In the genomic region with DNA sequence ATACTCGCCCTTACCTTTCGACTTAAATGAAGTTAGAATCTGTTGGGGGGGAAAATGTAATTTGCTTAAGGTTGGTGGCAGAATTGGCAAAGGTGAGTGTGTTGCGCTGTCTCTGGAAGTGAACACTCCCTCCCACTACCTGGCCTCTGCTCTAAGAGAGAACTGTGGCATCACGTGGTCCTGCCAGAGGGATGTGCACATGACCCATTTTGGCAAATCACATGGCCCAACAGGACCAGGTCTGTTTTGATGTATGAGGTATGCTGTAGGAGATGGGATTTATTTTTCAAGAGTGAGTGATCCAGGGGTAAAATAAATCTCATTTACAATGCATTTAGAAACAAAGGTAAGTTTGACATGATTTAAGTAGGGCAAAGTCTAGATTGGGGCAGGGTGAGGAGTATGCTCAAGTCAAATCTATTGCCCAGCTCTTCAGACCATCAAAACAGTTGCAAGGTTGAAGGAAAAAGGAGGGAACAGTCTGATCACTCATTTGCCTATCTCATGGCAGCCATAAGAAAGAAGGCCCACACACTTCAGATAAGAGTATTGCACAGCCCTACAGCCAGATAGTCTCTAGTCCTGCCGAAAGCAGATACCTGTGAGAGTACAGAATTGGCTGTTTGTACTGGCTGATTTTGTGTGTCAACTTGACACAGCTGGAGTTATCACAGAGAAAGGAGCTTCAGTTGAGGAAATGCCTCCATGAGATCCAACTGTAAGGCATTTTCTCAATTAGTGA, we compare ENCODE assay signal across 20 mouse cellular contexts. TPM values are rescaled to one million over a fixed set of nuclear protein-coding genes. Genes with fewer than 3 reads are reported as not detected.
A peak's percentile ranks its signal among the peaks of the same experiment; 100 is the strongest.
DNase-seq lines count a peak whose midpoint lies in the region; ATAC-seq and TF ChIP-seq lines count a peak whose summit lies in the region.
"Had no signal": no experiment of that assay in that cellular context is flagged by ENCODE, and none has a peak within 500 bp of the region (broad histone marks: within the 10 kb centered on the region; RNA-seq: fewer than 3 reads in every experiment).

No protein-coding gene starts in this region.

- no peak overlapping the region for H3K9ac ChIP-seq in heart, embryonic 11.5 days (ENCODE audit: low read depth, low read length)
- no peak overlapping the region for H3K9ac ChIP-seq in liver, embryonic 15.5 days
- no peak overlapping the region for H3K9ac ChIP-seq in forebrain, embryonic 12.5 days
- no peak overlapping the region for H3K9ac ChIP-seq in forebrain, postnatal 0 days
- H3K9ac ChIP-seq: embryonic facial prominence, embryonic 15.5 days had no signal

- TF ChIP-seq CTCF in G1E (IDR thresholded peaks at IDR 0.05; ENCODE audit: low read depth, low read length) = no peak
- TF ChIP-seq CTCF in thymus, adult 2 months (IDR thresholded peaks at IDR 0.05; ENCODE audit: borderline replicate concordance, control insufficient read depth, extremely low read depth, insufficient read depth, low read length, poor library complexity) = no peak
- TF ChIP-seq CTCF in forebrain, postnatal 0 days (IDR thresholded peaks at IDR 0.05; ENCODE audit: low read depth) = no peak

- no peak overlapping the region for H3K4me2 ChIP-seq in heart, embryonic 11.5 days
- peak overlapping the region; percentile 67 for H3K4me2 ChIP-seq in liver, embryonic 15.5 days
- H3K4me2 ChIP-seq in forebrain, embryonic 12.5 days = no peak overlapping the region
- H3K4me2 ChIP-seq in forebrain, postnatal 0 days (ENCODE audit: low read depth) = no peak overlapping the region
- H3K4me2 ChIP-seq: embryonic facial prominence, embryonic 15.5 days had no signal

- H3K36me3 ChIP-seq in heart, embryonic 11.5 days (ENCODE audit: control insufficient read depth, insufficient read depth, low read length) = peaks cover 3% of the 10 kb centered on the region
- peaks cover 61% of the 10 kb centered on the region for H3K36me3 ChIP-seq in G1E (replicated peaks)
- peaks cover 48% of the 10 kb centered on the region for H3K36me3 ChIP-seq in liver, embryonic 15.5 days (replicated peaks)
- H3K36me3 ChIP-seq in thymus, adult 2 months (ENCODE audit: control insufficient read depth, insufficient read depth, low read length) = no peaks in the 10 kb centered on the region
- H3K36me3 ChIP-seq in forebrain, embryonic 12.5 days (replicated peaks) = peaks cover 18% of the 10 kb centered on the region
- peaks cover 25% of the 10 kb centered on the region for H3K36me3 ChIP-seq in forebrain, postnatal 0 days (ENCODE audit: insufficient read depth)

- no peaks in the 10 kb centered on the region for H3K9me3 ChIP-seq in heart, embryonic 11.5 days (replicated peaks; ENCODE audit: control insufficient read depth, low read length)
- H3K9me3 ChIP-seq in G1E (replicated peaks) = no peaks in the 10 kb centered on the region
- no peaks in the 10 kb centered on the region for H3K9me3 ChIP-seq in liver, embryonic 15.5 days (replicated peaks)
- H3K9me3 ChIP-seq in forebrain, embryonic 12.5 days = no peaks in the 10 kb centered on the region
- no peaks in the 10 kb centered on the region for H3K9me3 ChIP-seq in forebrain, postnatal 0 days (ENCODE audit: low read length)
- H3K9me3 ChIP-seq: embryonic facial prominence, embryonic 15.5 days; hindbrain, embryonic 10.5 days; midbrain, embryonic 10.5 days had no signal

- no peaks in the 10 kb centered on the region for H3K4me1 ChIP-seq in heart, embryonic 11.5 days (ENCODE audit: control insufficient read depth, insufficient read depth, low read length)
- H3K4me1 ChIP-seq in G1E (ENCODE audit: insufficient read depth, low read depth, low read length) = peaks cover 23% of the 10 kb centered on the region
- peaks cover 40% of the 10 kb centered on the region for H3K4me1 ChIP-seq in liver, embryonic 15.5 days (replicated peaks)
- no peaks in the 10 kb centered on the region for H3K4me1 ChIP-seq in thymus, adult 2 months (replicated peaks; ENCODE audit: control insufficient read depth, insufficient read depth, low read length)
- H3K4me1 ChIP-seq in forebrain, embryonic 12.5 days = no peaks in the 10 kb centered on the region
- no peaks in the 10 kb centered on the region for H3K4me1 ChIP-seq in forebrain, postnatal 0 days (ENCODE audit: insufficient read depth)
- H3K4me1 ChIP-seq: embryonic facial prominence, embryonic 15.5 days; hindbrain, embryonic 10.5 days; midbrain, embryonic 10.5 days had no signal

- peak overlapping the region; percentile 64 for H3K27ac ChIP-seq in heart, embryonic 11.5 days (ENCODE audit: low read depth, low read length)
- H3K27ac ChIP-seq in liver, embryonic 15.5 days (replicated peaks) = peak overlapping the region; percentile 97
- no peak overlapping the region for H3K27ac ChIP-seq in thymus, adult 2 months (ENCODE audit: control insufficient read depth, insufficient read depth, low read length)
- no peak overlapping the region for H3K27ac ChIP-seq in forebrain, embryonic 12.5 days
- H3K27ac ChIP-seq in forebrain, postnatal 0 days (ENCODE audit: low read depth, low read length) = no peak overlapping the region
- H3K27ac ChIP-seq: embryonic facial prominence, embryonic 15.5 days; hindbrain, embryonic 10.5 days; midbrain, embryonic 10.5 days had no signal

- no peak for DNase-seq in heart, postnatal 4 days
- no peak for DNase-seq in G1E (ENCODE audit: low spot score)
- no peak for DNase-seq in thymus, adult 2 months
- no peak for DNase-seq in forebrain, postnatal 0 days
- DNase-seq: adrenal gland, postnatal 10 days; heart, adult 11 months; kidney, adult 11 months; kidney, postnatal 36 days; lung, adult 2 months; thymus, postnatal 25 days had no signal

- H3K27me3 ChIP-seq in heart, embryonic 11.5 days (ENCODE audit: control insufficient read depth, insufficient read depth, low read length) = no peaks in the 10 kb centered on the region
- H3K27me3 ChIP-seq in G1E (ENCODE audit: insufficient read depth, low read length) = no peaks in the 10 kb centered on the region
- H3K27me3 ChIP-seq in liver, embryonic 15.5 days = no peaks in the 10 kb centered on the region
- H3K27me3 ChIP-seq in thymus, adult 2 months (ENCODE audit: control insufficient read depth, insufficient read depth, low read length) = no peaks in the 10 kb centered on the region
- H3K27me3 ChIP-seq in forebrain, embryonic 12.5 days = no peaks in the 10 kb centered on the region
- H3K27me3 ChIP-seq in forebrain, postnatal 0 days (ENCODE audit: insufficient read depth, low read length) = no peaks in the 10 kb centered on the region
- H3K27me3 ChIP-seq: embryonic facial prominence, embryonic 15.5 days had no signal

- H3K4me3 ChIP-seq in heart, embryonic 11.5 days (ENCODE audit: low read depth, low read length) = no peak overlapping the region
- H3K4me3 ChIP-seq in G1E (ENCODE audit: low read depth, low read length) = no peak overlapping the region
- H3K4me3 ChIP-seq in liver, embryonic 15.5 days (replicated peaks) = peak overlapping the region; percentile 25
- H3K4me3 ChIP-seq in thymus, adult 2 months (ENCODE audit: control insufficient read depth, insufficient read depth, low read length) = no peak overlapping the region
- no peak overlapping the region for H3K4me3 ChIP-seq in forebrain, embryonic 12.5 days (replicated peaks)
- no peak overlapping the region for H3K4me3 ChIP-seq in forebrain, postnatal 0 days (ENCODE audit: low read depth, low read length)
- H3K4me3 ChIP-seq: embryonic facial prominence, embryonic 15.5 days; hindbrain, embryonic 10.5 days; midbrain, embryonic 10.5 days had no signal

- ATAC-seq in heart, embryonic 11.5 days (replicated peaks; ENCODE audit: insufficient number of reproducible peaks, low FRiP score, low TSS enrichment) = peak; percentile 99
- ATAC-seq in G1E (ENCODE audit: extremely low read depth, insufficient number of reproducible peaks, low FRiP score, poor library complexity, severe bottlenecking) = peak; percentile 94
- peak; percentile 97 for ATAC-seq in erythroblast, adult 5-6 weeks (replicated peaks; ENCODE audit: low FRiP score, poor library complexity, severe bottlenecking)
- ATAC-seq in liver, embryonic 15.5 days (ENCODE audit: insufficient read depth) = peak; percentile 100
- no peak for ATAC-seq in forebrain, embryonic 12.5 days (ENCODE audit: low FRiP score)
- no peak for ATAC-seq in forebrain, postnatal 0 days

- 76% methylated on average over 5 of the region's 5 CpGs for whole genome bisulfite sequencing in heart, embryonic 11.5 days (ENCODE audit: insufficient replicate concordance)
- WGBS in liver, embryonic 15.5 days (ENCODE audit: insufficient replicate concordance) = 62% methylated on average over 5 of the region's 5 CpGs
- 97% methylated on average over 5 of the region's 5 CpGs for WGBS in thymus, adult 2 months
- 92% methylated on average over 5 of the region's 5 CpGs for WGBS in forebrain, embryonic 12.5 days
- WGBS in forebrain, postnatal 0 days = 97% methylated on average over 5 of the region's 5 CpGs

- no peak for TF ChIP-seq POLR2A in thymus, adult 2 months (IDR thresholded peaks at IDR 0.05; ENCODE audit: control insufficient read depth, extremely low read depth, insufficient read depth, low read length, poor library complexity)

RNA-seq across cellular contexts. Expression of gene Dtwd1, which starts 13.5 kb away (rescaled TPM):
- 20.1 and 20.6 TPM in 2 replicates for polyA plus RNA-seq in heart, embryonic 11.5 days (2014; fragmentation: Nextera tagmentation; extraction: Ambion mirVana)
- 1 to 10 TPM; 6.1 to 6.3 TPM for total RNA-seq in heart, postnatal 4 days (2021)
- total RNA-seq in G1E (2014; fragmentation: Nextera tagmentation) = 25.7 and 31.5 TPM in 2 replicates
- 24.7 and 25.7 TPM in 2 replicates for total RNA-seq in G1E (2017)
- polyA plus RNA-seq in G1E (2012) = 1.2 and 2.1 TPM in 2 replicates
- total RNA-seq in erythroblast, adult 5-6 weeks (2015; ENCODE audit: low replicate concordance) = 10.4 and 12.3 TPM in 2 replicates
- total RNA-seq in erythroblast, adult 5-6 weeks (2017; ENCODE audit: low replicate concordance) = 4.3 and 7.7 TPM in 2 replicates
- 21.7 and 22.1 TPM in 2 replicates for polyA plus RNA-seq in liver, embryonic 15.5 days (2015; fragmentation: Nextera tagmentation; extraction: Ambion mirVana)
- 2.9 and 3.2 TPM in 2 replicates for polyA plus RNA-seq in thymus, adult 2 months (2012; rRNA removed)
- 21.6 and 24.1 TPM in 2 replicates for polyA plus RNA-seq in forebrain, embryonic 12.5 days (2016; fragmentation: Nextera tagmentation; extraction: Ambion mirVana)
- total RNA-seq in forebrain, postnatal 0 days (2014; rRNA removed) = 9.6 and 12.2 TPM in 2 replicates
- polyA plus RNA-seq in forebrain, postnatal 0 days (2015; fragmentation: Nextera tagmentation; extraction: Ambion mirVana) = 19.8 and 21.7 TPM in 2 replicates

RNA-seq across cellular contexts. Expression of gene Fam227b, which starts 13.6 kb away (rescaled TPM):
- polyA plus RNA-seq in heart, embryonic 11.5 days (2014; fragmentation: Nextera tagmentation; extraction: Ambion mirVana) = 0.10 TPM in 1 of 2 replicates, not detected in the other
- not detected for total RNA-seq in heart, postnatal 4 days (2021)
- total RNA-seq in G1E (2014; fragmentation: Nextera tagmentation) (not detected in 2 replicates), G1E (2017) (0.17 and 0.27 TPM in 2 replicates)
- polyA plus RNA-seq in G1E (2012) = not detected in 2 replicates
- not detected in 2 replicates for total RNA-seq in erythroblast, adult 5-6 weeks (2015; ENCODE audit: low replicate concordance)
- not detected in 2 replicates for total RNA-seq in erythroblast, adult 5-6 weeks (2017; ENCODE audit: low replicate concordance)
- polyA plus RNA-seq in liver, embryonic 15.5 days (2015; fragmentation: Nextera tagmentation; extraction: Ambion mirVana) = not detected in 2 replicates
- not detected in 2 replicates for polyA plus RNA-seq in thymus, adult 2 months (2012; rRNA removed)
- not detected in 2 replicates for polyA plus RNA-seq in forebrain, embryonic 12.5 days (2016; fragmentation: Nextera tagmentation; extraction: Ambion mirVana)
- not detected in 2 replicates for total RNA-seq in forebrain, postnatal 0 days (2014; rRNA removed)
- polyA plus RNA-seq in forebrain, postnatal 0 days (2015; fragmentation: Nextera tagmentation; extraction: Ambion mirVana) = not detected in 2 replicates
- total RNA-seq: adrenal gland, postnatal 10 days; neutrophil, adult 5-6 weeks had no signal
- polyA plus RNA-seq: embryonic facial prominence, embryonic 15.5 days; hindbrain, embryonic 10.5 days; lung, adult 2 months; midbrain, embryonic 10.5 days had no signal

RNA-seq across cellular contexts. Expression of gene Gm17555, which starts 49.5 kb away (rescaled TPM):
- polyA plus RNA-seq in heart, embryonic 11.5 days (2014; fragmentation: Nextera tagmentation; extraction: Ambion mirVana) = not detected in 2 replicates
- not detected for total RNA-seq in heart, postnatal 4 days (2021)
- total RNA-seq in G1E (2014; fragmentation: Nextera tagmentation) (not detected in 2 replicates), G1E (2017) (0.16 and 0.23 TPM in 2 replicates)
- not detected in 2 replicates for polyA plus RNA-seq in G1E (2012)
- not detected in 2 replicates for total RNA-seq in erythroblast, adult 5-6 weeks (2015; ENCODE audit: low replicate concordance)
- not detected in 2 replicates for total RNA-seq in erythroblast, adult 5-6 weeks (2017; ENCODE audit: low replicate concordance)
- polyA plus RNA-seq in liver, embryonic 15.5 days (2015; fragmentation: Nextera tagmentation; extraction: Ambion mirVana) = not detected in 2 replicates
- polyA plus RNA-seq in thymus, adult 2 months (2012; rRNA removed) = not detected in 2 replicates
- not detected in 2 replicates for polyA plus RNA-seq in forebrain, embryonic 12.5 days (2016; fragmentation: Nextera tagmentation; extraction: Ambion mirVana)
- not detected in 2 replicates for total RNA-seq in forebrain, postnatal 0 days (2014; rRNA removed)
- not detected in 2 replicates for polyA plus RNA-seq in forebrain, postnatal 0 days (2015; fragmentation: Nextera tagmentation; extraction: Ambion mirVana)
- total RNA-seq: adrenal gland, postnatal 10 days; layer of hippocampus, postnatal 25 days; left cerebral cortex, postnatal 36 days; neutrophil, adult 5-6 weeks had no signal
- polyA plus RNA-seq: embryonic facial prominence, embryonic 15.5 days; hindbrain, embryonic 10.5 days; lung, adult 2 months; midbrain, embryonic 10.5 days had no signal

Comparison
In these comparisons a context has a peak if more than half of its experiments do, and no peak if none do; other contexts are left out.
1. ATAC-seq: peak in heart, embryonic 11.5 days (single experiment), G1E (single experiment), erythroblast, adult 5-6 weeks (single experiment) and liver, embryonic 15.5 days (single experiment); none in forebrain, embryonic 12.5 days (single experiment) and forebrain, postnatal 0 days (single experiment).
2. H3K27ac ChIP-seq: peak in heart, embryonic 11.5 days (single experiment) and liver, embryonic 15.5 days (single experiment); none in thymus, adult 2 months (single experiment), forebrain, embryonic 12.5 days (single experiment) and forebrain, postnatal 0 days (single experiment).